Mouse (Mus musculus): ENCODE results near the gene Zdhhc17.

Gene Zdhhc17

GRCm38 (mm10) chr10:110952937-110953451, 56.9 kb downstream of the Zdhhc17 start:
- no peak for DNase-seq (ENCODE audit: low spot score)

- DNase-seq (ENCODE audit: low spot score) = no peak
These were observed 57.7 kb downstream of the Zdhhc17 start for GRCm38 (mm10) chr10:110952271-110952670.

GRCm38 (mm10) chr10:110951748-110952147, 58.2 kb downstream of the Zdhhc17 start:
- DNase-seq (ENCODE audit: low spot score) = no peak

- DNase-seq (ENCODE audit: low spot score) = no peak
These were observed 58.8 kb downstream of the Zdhhc17 start for GRCm38 (mm10) chr10:110951112-110951511.

GRCm38 (mm10) chr10:110947574-110947973, 62.4 kb downstream of the Zdhhc17 start:
- DNase-seq (ENCODE audit: low spot score) = no peak

- DNase-seq (ENCODE audit: low spot score) = no peak
These were observed 64.0 kb downstream of the Zdhhc17 start for GRCm38 (mm10) chr10:110945966-110946365.

GRCm38 (mm10) chr10:110944175-110944574, 65.8 kb downstream of the Zdhhc17 start:
- DNase-seq (ENCODE audit: low spot score) = no peak

- DNase-seq (ENCODE audit: low spot score) = no peak
These were observed 67.1 kb downstream of the Zdhhc17 start for GRCm38 (mm10) chr10:110942806-110943205.

GRCm38 (mm10) chr10:110941968-110942367, 68.0 kb downstream of the Zdhhc17 start:
- no peak for DNase-seq (ENCODE audit: low spot score)

- no peak for DNase-seq (ENCODE audit: low spot score)
These were observed 69.1 kb downstream of the Zdhhc17 start for GRCm38 (mm10) chr10:110940740-110941398.

GRCm38 (mm10) chr10:110939717-110940116, 70.2 kb downstream of the Zdhhc17 start:
- no peak for DNase-seq (ENCODE audit: low spot score)

GRCm38 (mm10) chr10:110938841-110939549, 70.9 kb downstream of the Zdhhc17 start:
- no peak for DNase-seq (ENCODE audit: low spot score)

- no peak for DNase-seq (ENCODE audit: low spot score)
These were observed 71.6 kb downstream of the Zdhhc17 start for GRCm38 (mm10) chr10:110938361-110938760.

GRCm38 (mm10) chr10:110935669-110936068, 74.3 kb downstream of the Zdhhc17 start:
- no peak for DNase-seq (ENCODE audit: low spot score)

GRCm38 (mm10) chr10:110935081-110935480, 74.9 kb downstream of the Zdhhc17 start:
- DNase-seq (ENCODE audit: low spot score) = no peak

GRCm38 (mm10) chr10:110933584-110933983, 76.4 kb downstream of the Zdhhc17 start:
- no peak for DNase-seq (ENCODE audit: low spot score)

GRCm38 (mm10) chr10:110931913-110932560, 77.9 kb downstream of the Zdhhc17 start:
- no peak for DNase-seq (ENCODE audit: low spot score)

GRCm38 (mm10) chr10:110931161-110931912, 78.6 kb downstream of the Zdhhc17 start:
- no peak for DNase-seq (ENCODE audit: low spot score)

GRCm38 (mm10) chr10:110929756-110930155, 80.2 kb downstream of the Zdhhc17 start:
- DNase-seq (ENCODE audit: low spot score) = no peak

- no peak for DNase-seq (ENCODE audit: low spot score)
These were observed 82.4 kb downstream of the Zdhhc17 start for GRCm38 (mm10) chr10:110927491-110927890.

- DNase-seq (ENCODE audit: low spot score) = no peak
These were observed 87.3 kb downstream of the Zdhhc17 start for GRCm38 (mm10) chr10:110922612-110923011.

- DNase-seq (ENCODE audit: low spot score) = no peak
These were observed 88.0 kb downstream of the Zdhhc17 start for GRCm38 (mm10) chr10:110921890-110922289.

All from urinary bladder, postnatal 10 days (tissue).